Comparison of ENCODE assay signal across 10 mouse cellular contexts in genomic region chr5:123324242-123324641, GRCm38 (mm10). TPM values are rescaled to one million over a fixed set of nuclear protein-coding genes. Genes with fewer than 3 reads are reported as not detected.
DNase-seq lines count a peak whose midpoint lies in the region; ATAC-seq lines count a peak whose summit lies in the region.
"Had no signal": no experiment of that assay in that cellular context is flagged by ENCODE, and none has a peak within 500 bp of the region (broad histone marks: within the 10 kb centered on the region; RNA-seq: fewer than 3 reads in every experiment).

No protein-coding gene starts in this region.

- WGBS in neural tube, embryonic 11.5 days = 34% methylated on average over 15 of the region's 15 CpGs
- 6% methylated on average over 15 of the region's 15 CpGs for WGBS in hindbrain, embryonic 13.5 days
- WGBS in neural tube, embryonic 14.5 days = 12% methylated on average over 15 of the region's 15 CpGs

- no peak overlapping the region for H3K9ac ChIP-seq in neural tube, embryonic 11.5 days (ENCODE audit: low read length)
- H3K9ac ChIP-seq in hindbrain, embryonic 13.5 days = peak overlapping the region; percentile 46; the same call in 1 of the 2 replicates
- peak overlapping the region; percentile 28; the same call in 1 of the 2 replicates for H3K9ac ChIP-seq in neural tube, embryonic 14.5 days (replicated peaks; ENCODE audit: low read depth, low read length)

- no peak overlapping the region for H3K27ac ChIP-seq in neural tube, embryonic 11.5 days (ENCODE audit: low read depth, low read length)
- H3K27ac ChIP-seq in hindbrain, embryonic 13.5 days = no peak overlapping the region
- H3K27ac ChIP-seq in neural tube, embryonic 14.5 days (ENCODE audit: low read depth, low read length) = no peak overlapping the region

- no peaks in the 10 kb centered on the region for H3K27me3 ChIP-seq in neural tube, embryonic 11.5 days (ENCODE audit: control insufficient read depth, insufficient read depth, low read length)
- H3K27me3 ChIP-seq in hindbrain, embryonic 13.5 days = 0 out of 2 replicates have a peak, but pooled peaks cover 5% of the 10 kb centered on the region
- H3K27me3 ChIP-seq in neural tube, embryonic 14.5 days (ENCODE audit: control insufficient read depth, insufficient read depth, low read length) = no peaks in the 10 kb centered on the region

- no peaks in the 10 kb centered on the region for H3K9me3 ChIP-seq in neural tube, embryonic 11.5 days (ENCODE audit: control insufficient read depth, low read length)
- no peaks in the 10 kb centered on the region for H3K9me3 ChIP-seq in hindbrain, embryonic 13.5 days
- no peaks in the 10 kb centered on the region for H3K9me3 ChIP-seq in neural tube, embryonic 14.5 days (ENCODE audit: control insufficient read depth, low read length)

- no peak for ATAC-seq in neural tube, embryonic 11.5 days (ENCODE audit: insufficient read depth, low FRiP score, low TSS enrichment)
- no peak for ATAC-seq in hindbrain, embryonic 13.5 days (ENCODE audit: low FRiP score)
- ATAC-seq in neural tube, embryonic 14.5 days (ENCODE audit: low read depth) = no peak

- peaks cover 6% of the 10 kb centered on the region for H3K4me1 ChIP-seq in neural tube, embryonic 11.5 days (ENCODE audit: control insufficient read depth, insufficient read depth, low read length)
- H3K4me1 ChIP-seq in hindbrain, embryonic 13.5 days (replicated peaks) = peaks cover 17% of the 10 kb centered on the region
- peaks cover 5% of the 10 kb centered on the region; the same call in 1 of the 2 replicates for H3K4me1 ChIP-seq in neural tube, embryonic 14.5 days (ENCODE audit: control insufficient read depth, insufficient read depth, low read length)

- 0 out of 2 replicates have a peak overlapping the region, but pooled peaks have one; percentile 12 for H3K4me2 ChIP-seq in neural tube, embryonic 11.5 days (ENCODE audit: low read depth)
- H3K4me2 ChIP-seq in hindbrain, embryonic 13.5 days = peak overlapping the region; percentile 33
- H3K4me2 ChIP-seq in neural tube, embryonic 14.5 days (ENCODE audit: low read depth, low read length) = peak overlapping the region; percentile 23

- H3K36me3 ChIP-seq in neural tube, embryonic 11.5 days (ENCODE audit: control insufficient read depth, insufficient read depth, low read length) = no peaks in the 10 kb centered on the region
- H3K36me3 ChIP-seq in hindbrain, embryonic 13.5 days = no peaks in the 10 kb centered on the region
- H3K36me3 ChIP-seq in neural tube, embryonic 14.5 days (ENCODE audit: control insufficient read depth, insufficient read depth, low read length) = no peaks in the 10 kb centered on the region

- peak; percentile 55 for DNase-seq in neural tube, embryonic 11.5 days (ENCODE audit: low spot score)
- DNase-seq in neural tube, embryonic 10.5 days (ENCODE audit: extremely low spot score, low spot score) = no peak
- DNase-seq in embryo, embryonic 9.5 days (ENCODE audit: extremely low spot score) = peak; percentile 31
- DNase-seq in thymus, postnatal 10 days (ENCODE audit: low spot score in 2 of 2) = no peak
- DNase-seq in left cerebral cortex, postnatal 14 days (ENCODE audit: low spot score in 2 of 2) = no peak
- DNase-seq in frontal cortex, adult 2 months (ENCODE audit: extremely low spot score in 1 of 2, low spot score in 1 of 2) = no peak
- DNase-seq: cerebellum, adult 9-10 months; right cerebral cortex, postnatal 4 days had no signal

- no peak overlapping the region for H3K4me3 ChIP-seq in neural tube, embryonic 11.5 days (ENCODE audit: low read depth, low read length)
- H3K4me3 ChIP-seq in hindbrain, embryonic 13.5 days = no peak overlapping the region
- no peak overlapping the region for H3K4me3 ChIP-seq in neural tube, embryonic 14.5 days (ENCODE audit: low read depth, low read length)

- intact Hi-C loops in left cerebral cortex, postnatal 14 days (cut with DNase I) = no loop called here

RNA-seq across cellular contexts. Expression of gene Bcl7a, which starts 19.4 kb away (rescaled TPM):
- 55.9 and 56.7 TPM in 2 replicates for polyA plus RNA-seq in neural tube, embryonic 11.5 days (2014; fragmentation: Nextera tagmentation; extraction: Ambion mirVana)
- 47.1 and 48.6 TPM in 2 replicates for polyA plus RNA-seq in hindbrain, embryonic 13.5 days (2015; fragmentation: Nextera tagmentation; extraction: Ambion mirVana)
- 38.7 and 40.8 TPM in 2 replicates for polyA plus RNA-seq in neural tube, embryonic 14.5 days (2014; fragmentation: Nextera tagmentation; extraction: Ambion mirVana)
- 10 to 100 TPM; 76.2 to 79.1 TPM for total RNA-seq in left cerebral cortex, postnatal 14 days (2021)
- 37.0 and 40.7 TPM in 2 replicates for polyA plus RNA-seq in frontal cortex, adult 2 months (2012; rRNA removed)

Comparison
In these comparisons a context has a peak if more than half of its experiments do, and no peak if none do; other contexts are left out.
1. DNase-seq: peak in neural tube, embryonic 11.5 days (single experiment) and embryo, embryonic 9.5 days (single experiment); none in neural tube, embryonic 10.5 days (single experiment), thymus, postnatal 10 days (0 of 2), left cerebral cortex, postnatal 14 days (0 of 2) and frontal cortex, adult 2 months (0 of 2).
2. Peak in every context shown above with its lines, with median percentiles within 50 percentile points of each other: H3K4me2 ChIP-seq.